Mouse (Mus musculus): ENCODE data around the gene Pla2g2e.
"Not testable (repeated sequence)": the region's sequence is repeated elsewhere in the genome, so short reads cannot be mapped to it uniquely, and the experiment has no call there.

Pla2g2e gene

GRCm38 (mm10) chr4:138880811-138881584 is 3.3 kb downstream of the Pla2g2e start:
- DNase-seq (ENCODE audit: low read depth, low spot score), result no peak

- no peak for DNase-seq (ENCODE audit: low read depth, low spot score)
Measured at GRCm38 (mm10) chr4:138882179-138882578, 4.4 kb downstream of the Pla2g2e start.

GRCm38 (mm10) chr4:138884261-138884660 is 6.5 kb downstream of the Pla2g2e start:
- peak; percentile 77 for DNase-seq (ENCODE audit: low read depth, low spot score)

GRCm38 (mm10) chr4:138889165-138889564 is 11.4 kb downstream of the Pla2g2e start:
- DNase-seq (ENCODE audit: low read depth, low spot score), result no peak

GRCm38 (mm10) chr4:138889635-138890034 is 11.9 kb downstream of the Pla2g2e start:
- DNase-seq (ENCODE audit: low read depth, low spot score), result no peak

GRCm38 (mm10) chr4:138892655-138893054 is 14.9 kb downstream of the Pla2g2e start:
- no peak for DNase-seq (ENCODE audit: low read depth, low spot score)

GRCm38 (mm10) chr4:138893789-138894188 is 16.0 kb downstream of the Pla2g2e start:
- DNase-seq (ENCODE audit: low read depth, low spot score), result not testable (repeated sequence)

GRCm38 (mm10) chr4:138899361-138899760 is 21.6 kb downstream of the Pla2g2e start:
- no peak for DNase-seq (ENCODE audit: low read depth, low spot score)

GRCm38 (mm10) chr4:138905624-138906337 is 28.0 kb downstream of the Pla2g2e start:
- DNase-seq (ENCODE audit: low read depth, low spot score), result no peak

GRCm38 (mm10) chr4:138913141-138913787 is 35.5 kb downstream of the Pla2g2e start:
- no peak for DNase-seq (ENCODE audit: low read depth, low spot score)

GRCm38 (mm10) chr4:138913797-138914196 is 36.1 kb downstream of the Pla2g2e start, which contains the start of gene Otud3:
TSS of gene Otud3 (minus strand) at chr4:138913945.
- peak; percentile 97 for DNase-seq (ENCODE audit: low read depth, low spot score)

GRCm38 (mm10) chr4:138917282-138917681 is 39.5 kb downstream of the Pla2g2e start:
- peak; percentile 37 for DNase-seq (ENCODE audit: low read depth, low spot score)

- DNase-seq (ENCODE audit: low read depth, low spot score), result no peak
Measured at GRCm38 (mm10) chr4:138921254-138922130, 43.8 kb downstream of the Pla2g2e start.

GRCm38 (mm10) chr4:138922131-138922459 is 44.4 kb downstream of the Pla2g2e start:
- DNase-seq (ENCODE audit: low read depth, low spot score), result peak; percentile 94

- no peak for DNase-seq (ENCODE audit: low read depth, low spot score)
Measured at GRCm38 (mm10) chr4:138925561-138925960, 47.8 kb downstream of the Pla2g2e start.
